Mouse (Mus musculus): ENCODE measurements at regions not wholly inside any gene's neighbourhood (a gene's known extent, or its start where the extent isn't known, plus 50 kb on each side); places are given as distances from the start of the nearest gene placed in this dataset.

- H3K79me2 ChIP-seq (replicated peaks; ENCODE audit: control insufficient read depth, extremely low read depth, insufficient read depth, poor library complexity, severe bottlenecking) = no peaks in the 10 kb centered on the region
- H3K9me3 ChIP-seq (replicated peaks; ENCODE audit: low read length) = no peaks in the 10 kb centered on the region
- H3K9ac ChIP-seq (ENCODE audit: insufficient read depth, low read depth) = no peak overlapping the region
- no peak overlapping the region for H3K4me2 ChIP-seq (ENCODE audit: insufficient read depth, low read depth, poor library complexity, severe bottlenecking)
- H3K36me3 ChIP-seq (replicated peaks in 1 of 2; ENCODE audit: control insufficient read depth in 1 of 2, insufficient read depth in 1 of 2, low read length in 1 of 2) = no peaks in the 10 kb centered on the region
- DNase-seq (ENCODE audit: extremely low read depth) = no peak
- no peaks in the 10 kb centered on the region for H3K4me1 ChIP-seq (ENCODE audit: control insufficient read depth in 1 of 2, insufficient read depth in 2 of 2)
- dilution Hi-C loops (cut with MboI; ENCODE audit: extremely low pct_ligation_motif_present, extremely low pct_unique_long_range_greater_than_20kb, low sequenced_read_pairs) (no loop called here), in situ Hi-C loops (cut with MboI; ENCODE audit: low pct_ligation_motif_present, low pct_unique_long_range_greater_than_20kb, low sequenced_read_pairs) (no loop called here)
- no peak overlapping the region for H3K27ac ChIP-seq (ENCODE audit: insufficient read depth, low read depth)
- no peaks in the 10 kb centered on the region for H3K27me3 ChIP-seq (replicated peaks)
- H3K4me3 ChIP-seq (replicated peaks in 1 of 3; ENCODE audit: low read depth in 2 of 3, low read length in 2 of 3, poor library complexity in 1 of 3) = no peak overlapping the region
- TF ChIP-seq CTCF (conservative IDR thresholded peaks at IDR 0.05 in 1 of 2, IDR thresholded peaks at IDR 0.05 in 1 of 2; ENCODE audit: low read depth in 2 of 2, low read length in 2 of 2) (no peak), MYC (IDR thresholded peaks at IDR 0.05; ENCODE audit: low read depth, low read length) (no peak), MAX (IDR thresholded peaks at IDR 0.05; ENCODE audit: low read length) (no peak), MAFK (IDR thresholded peaks at IDR 0.05; ENCODE audit: insufficient replicate concordance, low read length) (no peak), JUND (conservative IDR thresholded peaks at IDR 0.05; ENCODE audit: low read depth, low read length) (no peak), SMC3 (IDR thresholded peaks at IDR 0.05; ENCODE audit: low read depth, low read length) (no peak), SIN3A (IDR thresholded peaks at IDR 0.05; ENCODE audit: low read length) (no peak), NELFE (IDR thresholded peaks at IDR 0.05; ENCODE audit: low read depth, low read length) (no peak), RCOR1 (conservative IDR thresholded peaks at IDR 0.05; ENCODE audit: low read depth, low read length) (no peak), USF1 (IDR thresholded peaks at IDR 0.05; ENCODE audit: low read depth, low read length) (no peak), ZKSCAN1 (IDR thresholded peaks at IDR 0.05; ENCODE audit: borderline replicate concordance, low read depth, low read length) (no peak), RAD21 (IDR thresholded peaks at IDR 0.05; ENCODE audit: low read depth, low read length) (no peak), TCF12 (IDR thresholded peaks at IDR 0.05; ENCODE audit: low read depth, low read length) (no peak), KAT2A (IDR thresholded peaks at IDR 0.05; ENCODE audit: insufficient replicate concordance, low read length) (no peak), PAX5 (IDR thresholded peaks at IDR 0.05; ENCODE audit: low read length) (no peak), MXI1 (IDR thresholded peaks at IDR 0.05; ENCODE audit: low read depth, low read length) (no peak)
Measured at GRCm38 (mm10) chr1:95744446-95744845, 77.1 kb upstream of the St8sia4 start.

GRCm38 (mm10) chr1:95743334-95743733, 76.0 kb upstream of the St8sia4 start:
- DNase-seq (ENCODE audit: extremely low read depth) = no peak
- no peak for TF ChIP-seq MYC (IDR thresholded peaks at IDR 0.05; ENCODE audit: low read depth, low read length)
- TF ChIP-seq ZNF384 (IDR thresholded peaks at IDR 0.05; ENCODE audit: low read depth, low read length) = peak; percentile 74
- TF ChIP-seq MEF2A (IDR thresholded peaks at IDR 0.05; ENCODE audit: borderline replicate concordance, low read depth, low read length) = no peak
- TF ChIP-seq CHD1 (IDR thresholded peaks at IDR 0.05; ENCODE audit: low read depth, low read length) = no peak
- no peak for TF ChIP-seq NELFE (IDR thresholded peaks at IDR 0.05; ENCODE audit: low read depth, low read length)
- Histone ChIP-seq H3K79me2 (replicated peaks; ENCODE audit: control insufficient read depth, extremely low read depth, insufficient read depth, poor library complexity, severe bottlenecking) (no peaks in the 10 kb centered on the region), H3K4me1 (ENCODE audit: control insufficient read depth in 1 of 2, insufficient read depth in 2 of 2) (no peaks in the 10 kb centered on the region), H3K36me3 (replicated peaks in 1 of 2; ENCODE audit: control insufficient read depth in 1 of 2, insufficient read depth in 1 of 2, low read length in 1 of 2) (no peaks in the 10 kb centered on the region), H3K27me3 (replicated peaks) (no peaks in the 10 kb centered on the region), H3K4me2 (ENCODE audit: insufficient read depth, low read depth, poor library complexity, severe bottlenecking) (no peak overlapping the region), H3K9me3 (replicated peaks; ENCODE audit: low read length) (no peaks in the 10 kb centered on the region), H3K27ac (ENCODE audit: insufficient read depth, low read depth) (no peak overlapping the region), H3K9ac (ENCODE audit: insufficient read depth, low read depth) (no peak overlapping the region), H3K4me3 (replicated peaks in 1 of 3; ENCODE audit: low read depth in 2 of 3, low read length in 2 of 3, poor library complexity in 1 of 3) (no peak overlapping the region)
- in situ Hi-C loops (cut with MboI; ENCODE audit: low pct_ligation_motif_present, low pct_unique_long_range_greater_than_20kb, low sequenced_read_pairs) = no loop called here
- dilution Hi-C loops (cut with MboI; ENCODE audit: extremely low pct_ligation_motif_present, extremely low pct_unique_long_range_greater_than_20kb, low sequenced_read_pairs) = no loop called here
